Mouse (Mus musculus): ENCODE measurements around the gene Dlgap4.

DNA sequence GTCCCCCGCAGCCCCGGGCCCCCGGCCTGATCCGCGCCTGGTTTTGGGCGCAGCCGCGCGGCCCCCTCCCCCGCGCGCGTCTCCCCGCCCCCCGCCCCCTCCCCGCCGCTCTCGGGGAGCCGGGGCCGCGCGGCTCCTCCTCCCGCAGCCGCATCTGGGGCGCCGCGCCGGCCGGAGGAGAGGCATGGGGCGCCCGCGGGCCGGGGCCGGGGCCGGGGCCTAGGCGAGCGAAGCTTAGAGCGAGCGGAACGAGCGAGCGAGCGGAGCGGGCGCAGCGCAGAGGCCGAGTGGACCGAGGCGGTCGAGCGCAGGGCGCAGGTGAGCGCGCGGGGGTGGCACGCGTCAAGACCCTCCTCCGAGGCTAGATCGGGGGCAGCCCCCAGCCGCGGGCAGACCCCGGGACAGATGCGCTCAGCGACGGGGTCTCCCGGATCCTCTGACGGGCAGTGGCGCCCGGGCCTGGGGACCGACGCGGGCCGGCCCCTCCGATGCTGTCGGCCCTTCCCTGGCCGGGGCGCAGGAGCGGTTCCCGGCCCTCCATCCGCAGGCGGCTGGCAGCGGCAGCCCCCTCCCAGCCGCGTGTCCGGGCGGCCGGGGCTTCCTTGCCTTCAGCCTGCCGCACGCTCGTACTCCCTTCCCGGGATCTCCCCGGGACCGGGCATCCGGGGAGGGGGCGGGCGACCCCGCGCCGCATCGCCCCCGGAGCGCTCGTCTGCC lies at the start of gene Dlgap4:
- TF ChIP-seq CTCF (IDR thresholded peaks at IDR 0.05; ENCODE audit: control insufficient read depth, insufficient read depth, low read length) (no peak), POLR2A (IDR thresholded peaks at IDR 0.05; ENCODE audit: borderline replicate concordance, control insufficient read depth, low read depth, low read length) (no peak)

All from bone marrow, adult 2 months (tissue).